Mouse (Mus musculus): ENCODE measurements around the gene Pcca.
A peak's percentile ranks its signal among the peaks of the same experiment; 100 is the strongest.

Pcca gene

DNA sequence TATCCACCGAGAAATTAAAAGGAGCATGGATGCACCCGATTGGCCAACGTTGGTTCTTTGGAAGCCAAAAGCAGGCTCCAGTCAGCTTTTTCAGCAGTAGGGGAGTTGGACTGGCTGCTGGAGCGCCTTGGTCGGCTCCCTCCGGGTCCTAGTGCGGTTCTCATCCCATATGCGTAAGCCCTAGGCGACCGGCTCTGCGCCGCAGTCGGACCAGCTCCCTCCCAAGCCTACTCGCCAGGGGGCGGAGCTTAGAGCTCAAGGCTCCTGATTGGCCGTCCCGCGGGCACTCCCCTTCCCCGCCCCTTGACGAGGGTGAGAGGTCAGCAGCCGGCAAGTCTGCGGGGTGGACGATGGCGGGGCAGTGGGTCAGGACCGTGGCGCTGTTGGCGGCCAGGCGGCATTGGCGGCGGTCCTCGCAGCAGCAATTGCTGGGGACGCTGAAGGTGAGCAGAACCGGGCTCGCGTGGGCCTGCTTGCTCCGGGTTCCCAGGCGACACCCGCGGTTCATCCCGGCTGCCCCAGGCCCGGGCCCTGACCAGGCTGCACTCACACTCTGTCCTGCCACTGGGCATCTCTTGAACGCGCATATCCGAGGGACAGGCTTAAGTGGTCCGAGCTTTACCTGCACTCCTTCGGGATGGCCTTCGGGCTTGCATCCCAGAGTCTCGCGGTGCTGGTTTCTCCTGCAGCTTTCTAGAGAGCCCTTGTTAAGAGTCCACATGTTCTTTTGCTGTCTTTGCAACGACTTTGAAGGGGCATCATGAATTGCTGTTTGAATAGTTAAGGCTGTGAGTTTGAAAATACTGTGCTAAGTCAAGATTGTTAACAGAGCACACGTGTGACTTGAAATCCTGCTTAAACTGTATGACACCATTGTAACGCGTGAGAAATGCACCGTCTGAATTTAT lies at the start of gene Pcca:
TSS of gene Pcca (plus strand) at position 308 of the 908 bp plus-strand sequence.
- peak; percentile 98 for DNase-seq (ENCODE audit: low read depth)

DNA sequence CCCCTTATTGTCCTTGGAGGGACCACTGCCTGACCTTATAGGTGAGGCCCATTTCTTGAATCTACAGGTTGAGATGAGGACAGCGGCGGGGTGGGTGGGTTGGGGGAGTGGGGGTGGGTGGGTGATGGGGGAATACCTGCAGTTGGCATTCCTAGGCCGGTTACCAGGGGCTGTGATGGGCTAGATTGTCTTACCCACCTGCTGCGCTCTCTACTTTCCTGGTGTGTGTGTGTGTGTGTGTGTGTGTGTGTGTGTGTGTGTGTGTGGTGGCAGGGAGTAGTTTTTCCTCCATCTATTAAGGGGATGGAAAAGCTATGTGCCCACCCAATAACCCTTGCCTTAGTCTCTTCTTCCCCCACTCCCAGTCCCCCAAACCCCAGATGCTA lies 49.7 kb upstream of the Pcca start:
- no peak for DNase-seq (ENCODE audit: low read depth)

DNA sequence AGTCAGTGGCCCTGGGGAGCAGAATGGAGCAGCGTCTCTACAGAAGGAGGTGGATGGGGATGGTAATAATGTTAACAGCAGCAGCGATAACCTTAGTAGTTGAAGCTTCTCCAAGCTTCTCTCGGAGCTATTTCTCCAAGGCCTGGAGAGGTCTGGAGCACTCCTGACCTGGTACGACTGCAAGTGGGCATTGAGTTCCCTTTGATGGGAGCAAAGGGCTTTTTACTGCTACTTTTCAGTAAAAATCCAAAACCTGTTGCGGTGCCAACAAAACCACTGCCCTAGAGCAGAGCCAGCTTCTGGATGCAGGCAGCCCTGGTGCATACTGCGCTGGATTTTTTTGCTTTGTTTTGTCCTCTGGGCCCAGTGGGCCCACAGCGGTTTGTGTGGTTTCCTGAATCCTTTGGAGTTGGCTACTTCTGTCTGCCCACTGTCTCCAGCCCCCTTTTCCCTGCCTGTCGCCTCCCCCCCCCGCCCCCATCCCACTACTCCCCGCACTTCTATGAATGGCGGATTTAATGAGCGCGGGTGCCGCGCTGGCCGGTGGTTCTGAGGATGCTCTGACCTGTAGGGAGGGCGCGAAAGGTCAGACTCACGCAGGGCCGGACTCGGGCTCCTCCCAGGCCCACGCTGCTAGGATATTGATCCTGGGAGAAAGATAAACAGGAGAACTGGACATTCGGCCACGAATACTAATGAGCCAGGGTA lies 49.1 kb upstream of the Pcca start:
- no peak for DNase-seq (ENCODE audit: low read depth)

DNA sequence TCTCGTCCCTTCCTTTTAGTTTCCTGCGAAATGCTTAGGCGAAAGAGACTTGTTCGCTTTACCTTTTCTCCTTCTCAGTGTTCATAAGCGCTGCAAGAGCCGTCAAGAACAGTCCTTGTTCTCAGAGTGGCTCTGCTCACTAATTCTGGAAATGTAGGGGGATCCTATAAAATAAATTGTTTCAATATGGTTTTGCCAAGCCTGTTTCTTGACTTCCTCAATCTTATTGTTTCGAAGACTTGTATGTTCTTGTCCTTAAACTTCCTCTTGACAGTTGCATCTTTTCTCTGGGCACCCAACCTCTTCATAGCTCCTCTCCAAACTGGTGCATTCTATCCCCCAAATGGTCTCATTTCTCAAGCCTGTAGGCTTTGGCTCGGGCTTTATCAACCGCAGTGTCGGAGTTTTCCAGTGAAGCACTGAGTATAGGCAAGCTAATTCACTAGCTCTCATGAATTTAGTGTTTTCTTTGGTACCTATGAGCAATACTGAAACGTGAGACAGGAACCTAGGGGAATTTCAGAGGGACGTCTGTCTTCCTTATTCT lies 48.4 kb upstream of the Pcca start:
- DNase-seq (ENCODE audit: low read depth), result no peak

DNA sequence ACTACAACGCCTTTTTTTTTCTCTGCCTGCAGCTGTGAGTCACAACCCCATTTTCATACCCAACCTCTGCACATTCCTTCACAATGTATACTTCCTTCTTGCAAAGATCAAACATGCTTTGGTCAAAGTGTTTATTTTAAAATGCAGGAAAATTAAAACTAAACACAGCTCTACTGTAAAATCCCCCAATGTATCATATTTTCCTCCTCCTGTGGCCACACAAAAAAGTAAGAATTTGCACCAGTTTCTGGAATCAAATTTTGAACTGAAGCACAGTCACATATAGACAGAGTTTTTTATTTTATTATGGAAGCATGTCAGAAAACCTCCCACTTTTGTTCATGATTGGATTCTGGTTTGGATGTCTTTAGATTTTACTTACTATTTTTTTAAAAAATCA lies 47.5 kb upstream of the Pcca start:
- DNase-seq (ENCODE audit: low read depth), result no peak

DNA sequence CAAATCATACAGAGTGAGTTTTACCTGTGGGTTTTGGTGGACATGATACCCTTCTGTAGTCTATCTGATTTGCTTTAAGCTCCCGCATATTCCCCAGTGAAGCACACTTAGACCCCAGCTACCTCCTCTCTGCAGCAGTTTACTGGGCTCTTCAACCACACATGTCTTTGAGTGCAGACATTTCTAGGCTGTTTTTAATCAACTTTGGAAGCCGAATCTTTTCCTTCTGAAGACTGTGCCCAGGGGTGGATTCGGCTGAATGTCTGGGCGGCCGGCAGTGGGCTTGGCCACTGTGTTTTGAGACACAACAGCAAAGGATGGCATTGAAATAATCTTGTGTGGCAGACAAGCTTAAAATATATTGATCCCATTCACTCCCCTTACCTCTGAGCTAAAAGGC lies 46.8 kb upstream of the Pcca start:
- no peak for DNase-seq (ENCODE audit: low read depth)

DNA sequence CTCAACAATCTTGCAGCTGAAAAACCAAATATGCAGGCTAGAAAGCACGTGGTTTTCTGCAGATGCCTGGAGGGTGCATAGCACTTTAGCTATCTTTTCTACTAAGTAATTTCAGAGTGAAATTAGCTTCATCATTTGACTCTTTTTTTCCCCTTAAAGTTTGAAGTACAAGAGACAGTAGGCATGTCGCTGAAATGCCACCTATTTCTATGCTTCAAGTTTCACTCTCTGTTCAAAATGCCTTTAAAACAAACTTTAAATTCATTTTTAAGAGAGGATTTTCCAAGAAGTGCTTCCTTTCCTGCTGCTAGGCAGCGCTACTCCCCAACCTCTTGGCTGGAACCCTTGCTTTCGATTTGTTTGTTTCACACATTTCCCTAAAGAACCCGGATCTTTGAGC lies 45.1 kb upstream of the Pcca start:
- DNase-seq (ENCODE audit: low read depth), result no peak

DNA sequence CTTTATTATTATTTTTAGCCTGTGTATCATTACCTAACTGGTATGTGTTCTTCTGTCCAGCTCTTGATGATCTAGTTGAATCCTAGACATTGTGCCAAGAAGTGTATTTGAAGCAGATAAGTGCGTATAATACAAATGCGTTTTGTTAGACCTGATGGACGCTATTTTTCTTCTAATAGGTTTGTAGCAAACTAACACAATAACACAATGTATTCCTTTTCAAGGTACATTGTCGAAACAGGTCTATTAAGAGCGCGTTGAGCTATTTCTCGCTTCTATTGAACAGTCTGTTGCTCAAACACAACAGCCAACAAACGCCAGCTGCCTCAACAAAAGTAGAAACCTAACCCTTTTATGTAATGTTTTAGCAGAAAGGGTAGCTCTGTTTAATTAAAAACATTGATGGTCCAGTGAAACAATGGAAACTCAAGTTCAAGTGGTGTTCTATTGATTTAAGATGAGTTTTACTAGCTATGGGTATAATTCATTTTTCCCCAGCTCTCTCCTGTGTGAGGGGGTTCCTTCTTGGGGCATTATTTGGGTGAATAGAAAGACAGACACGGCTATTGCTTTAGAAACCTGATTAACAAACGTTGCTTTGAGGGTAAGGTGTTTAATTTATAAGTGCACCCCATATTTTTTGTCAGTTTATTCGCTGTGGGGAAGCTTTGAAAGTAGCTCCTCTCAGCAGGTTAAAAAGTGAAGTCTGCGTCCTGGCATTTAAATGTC lies 44.3 kb upstream of the Pcca start:
- no peak for DNase-seq (ENCODE audit: low read depth)

DNA sequence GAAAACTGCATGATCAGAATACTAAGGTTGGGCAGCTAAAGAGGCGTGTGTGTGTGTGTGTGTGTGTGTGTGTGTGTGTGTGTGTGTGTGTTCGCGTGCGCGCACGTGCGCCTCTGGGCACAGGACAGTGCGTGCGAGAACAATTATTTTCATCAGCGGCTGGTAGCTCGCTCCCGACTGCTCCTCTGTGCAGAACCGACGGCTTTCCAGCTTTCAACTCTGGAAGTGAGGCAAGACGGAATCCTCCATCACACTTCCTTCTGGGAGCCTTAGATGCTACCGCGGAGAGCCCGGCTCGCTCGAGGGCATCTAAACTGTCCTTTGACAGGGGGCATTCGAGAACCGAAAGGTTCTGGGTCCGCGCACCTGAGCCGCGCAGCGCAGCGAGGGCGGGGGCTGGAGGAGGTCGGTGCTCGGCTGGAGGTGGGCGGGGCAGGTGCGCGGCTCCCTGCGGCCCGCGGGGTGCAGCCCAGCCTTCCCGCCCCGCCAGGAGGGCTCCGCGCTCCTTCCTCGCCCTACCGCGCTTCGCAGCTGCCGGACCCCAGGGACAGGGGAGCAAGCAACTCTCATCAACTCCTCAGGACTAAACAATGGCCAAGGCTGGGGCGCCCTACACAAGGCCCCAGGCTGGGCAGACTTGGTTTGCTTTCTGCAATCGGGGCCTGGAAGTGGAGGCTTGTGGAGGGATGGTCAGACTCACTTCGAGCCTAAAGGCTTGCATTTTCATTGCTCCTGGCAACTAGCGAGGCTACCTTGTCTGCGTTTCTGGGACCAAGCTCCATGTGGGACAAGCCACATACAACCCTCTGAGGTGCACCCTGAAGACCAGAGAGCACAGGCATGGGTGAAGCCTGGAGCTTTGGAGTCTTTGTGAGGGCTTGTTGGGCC lies 43.4 kb upstream of the Pcca start, which contains the start of gene Gm10837:
TSS of gene Gm10837 (plus strand) at position 146 of the 888 bp plus-strand sequence.
- no peak for DNase-seq (ENCODE audit: low read depth)

DNA sequence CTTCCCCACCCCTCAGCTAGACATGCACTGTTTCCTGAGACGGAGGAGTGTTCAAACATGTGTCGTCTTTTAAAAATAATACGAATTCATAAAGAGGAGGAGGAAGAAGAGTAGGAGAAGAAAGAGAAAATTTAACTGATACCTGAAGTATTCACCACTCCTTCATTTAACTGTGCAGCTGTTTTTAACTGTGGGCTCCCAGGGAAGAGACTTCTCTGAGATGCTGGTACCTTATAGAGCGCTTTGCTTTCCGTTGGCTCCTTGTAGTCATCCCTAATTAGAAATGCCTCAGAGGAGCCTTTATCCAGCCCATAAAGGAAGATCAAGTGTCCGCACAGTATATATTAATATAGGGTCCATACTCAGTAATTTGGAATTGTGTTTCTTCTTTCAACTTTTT lies 42.6 kb upstream of the Pcca start:
- DNase-seq (ENCODE audit: low read depth), result no peak

DNA sequence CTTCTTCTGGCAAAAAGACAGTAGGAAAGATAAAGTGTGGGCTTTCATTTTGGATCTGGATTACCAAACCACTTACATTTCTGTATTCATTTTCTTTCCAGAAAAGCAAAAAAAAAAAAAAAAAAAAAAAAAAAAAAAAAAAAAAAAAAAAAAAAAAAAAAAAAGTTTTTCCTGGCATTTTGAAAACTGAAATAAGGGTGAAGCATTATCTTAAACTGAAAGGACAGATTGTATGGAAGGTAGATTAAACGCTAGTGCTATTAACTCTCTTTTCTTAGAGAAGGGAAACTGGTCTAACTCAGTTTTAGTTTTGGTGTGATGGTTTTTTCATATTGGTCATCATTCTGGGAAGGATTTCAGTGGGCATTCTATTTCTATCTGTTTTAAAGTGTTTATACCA lies 42.1 kb upstream of the Pcca start:
- DNase-seq (ENCODE audit: low read depth), result no peak

DNA sequence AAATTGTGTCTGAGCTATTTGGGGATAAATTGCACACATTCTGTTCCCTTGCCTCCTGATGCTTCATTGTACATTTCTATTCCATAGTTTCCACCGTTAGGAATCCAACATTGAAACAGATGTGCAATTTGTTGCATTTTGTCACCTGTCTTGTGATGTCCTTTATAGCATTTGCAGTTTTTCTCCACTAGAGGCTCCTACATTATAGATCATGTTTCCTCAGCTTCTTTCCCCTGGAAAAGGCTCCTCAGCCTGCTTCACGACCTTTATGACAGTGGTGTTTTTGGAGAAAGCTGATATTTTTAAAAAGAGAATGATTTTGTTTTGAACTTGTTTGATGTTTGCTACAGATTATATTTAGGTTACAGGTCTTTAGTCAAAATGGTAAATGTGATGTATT lies 25.1 kb upstream of the Pcca start:
- DNase-seq (ENCODE audit: low read depth), result no peak

DNA sequence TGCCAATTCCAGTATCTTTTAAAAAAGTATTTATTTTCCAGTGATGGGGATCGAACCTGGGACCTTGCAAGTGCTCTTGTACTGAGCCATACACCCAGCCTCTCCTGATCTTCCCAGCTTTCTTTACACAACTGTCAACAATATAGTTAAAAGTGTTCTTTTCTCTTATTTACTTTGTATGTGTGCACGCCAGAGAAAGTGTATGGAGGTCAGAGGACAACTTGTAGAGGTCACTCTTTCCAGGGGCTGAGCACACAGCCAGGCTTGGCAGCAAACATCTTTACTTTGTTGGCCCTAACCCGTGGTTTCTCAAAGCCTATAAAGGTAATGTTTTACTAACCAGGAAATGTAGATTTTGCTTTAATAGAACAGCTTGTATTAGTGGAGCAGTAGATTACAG lies 22.6 kb upstream of the Pcca start:
- no peak for DNase-seq (ENCODE audit: low read depth)

DNA sequence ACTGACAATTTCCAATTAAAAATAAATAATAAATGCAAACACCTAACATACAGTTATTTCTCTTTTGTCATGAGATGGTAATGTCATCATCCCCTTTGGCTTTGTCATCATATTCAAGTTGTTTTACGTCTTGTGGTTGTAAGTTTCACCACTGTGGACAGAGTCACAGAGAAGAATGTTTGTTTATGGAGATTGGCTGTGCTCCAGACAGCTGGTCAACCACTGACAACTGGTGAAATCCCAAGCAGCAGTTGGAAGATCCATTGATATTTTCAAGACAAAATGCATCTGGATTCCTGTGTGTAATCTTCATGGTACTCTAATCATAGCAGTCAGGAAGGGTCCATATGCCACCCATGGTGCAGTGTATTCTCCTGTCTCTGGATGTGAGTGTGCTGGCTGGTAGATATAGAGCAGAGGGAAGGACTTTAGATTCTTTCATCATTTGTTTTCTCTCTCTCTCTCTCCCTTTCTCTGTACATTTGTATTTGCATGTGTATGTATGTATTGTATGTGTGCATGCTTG lies 20.6 kb upstream of the Pcca start:
- no peak for DNase-seq (ENCODE audit: low read depth)

DNA sequence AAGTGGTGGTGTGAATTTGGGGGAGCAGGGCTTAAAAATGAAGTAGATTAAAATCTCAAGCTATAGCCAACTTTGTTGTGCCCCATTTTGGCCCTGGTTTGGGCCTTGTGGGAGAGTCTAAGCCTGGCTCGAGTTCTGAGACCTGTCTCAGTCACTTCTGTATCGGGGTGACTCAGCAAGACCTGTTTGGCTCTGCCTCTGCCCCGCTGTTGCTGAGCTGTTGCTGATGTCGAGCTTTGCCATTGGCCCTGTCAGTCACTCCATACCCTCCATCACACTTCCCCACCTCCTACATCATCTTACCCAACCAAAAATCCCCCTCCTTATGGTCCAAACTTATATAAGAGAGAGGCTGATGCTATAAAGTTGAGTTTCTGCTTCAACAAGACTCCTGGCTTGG lies 5.6 kb upstream of the Pcca start:
- no peak for DNase-seq (ENCODE audit: low read depth)

DNA sequence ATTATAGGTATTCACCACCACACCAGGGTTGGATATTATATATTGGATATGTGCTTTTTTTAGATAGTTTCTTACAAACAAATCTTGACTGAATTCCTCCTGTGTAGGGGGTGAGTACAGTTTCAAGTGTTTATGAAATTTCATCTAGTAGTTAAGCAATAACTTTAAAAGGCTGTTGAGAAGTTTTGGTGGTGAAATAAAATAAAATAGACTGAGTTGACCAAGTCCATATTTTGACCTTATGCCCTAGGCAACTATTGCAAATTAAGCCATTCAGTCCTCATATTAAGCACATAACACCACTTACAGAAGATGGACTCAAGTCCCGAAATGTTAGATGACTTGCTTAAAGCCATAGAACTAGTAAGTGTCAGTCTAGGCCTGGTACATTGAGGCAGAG lies 1.9 kb downstream of the Pcca start:
- no peak for DNase-seq (ENCODE audit: low read depth)

DNA sequence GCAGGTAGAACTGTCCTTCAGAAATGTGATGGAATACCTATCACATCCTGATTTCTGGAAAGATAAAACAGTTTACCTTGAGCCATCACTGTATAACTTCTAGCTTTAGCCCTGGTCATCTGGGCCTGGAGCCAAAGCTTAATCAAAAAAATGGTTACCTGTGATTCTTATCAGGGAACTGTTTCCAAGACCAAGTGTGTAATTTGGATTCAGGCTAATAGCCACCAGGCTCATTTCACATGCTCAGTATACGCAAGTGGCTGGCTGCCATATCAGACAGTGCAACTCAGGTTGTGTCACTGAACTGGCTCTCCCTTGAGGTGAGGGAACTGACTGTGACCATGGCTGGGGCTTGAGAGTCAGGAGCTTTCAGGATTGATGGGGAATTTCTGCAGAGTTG lies 14.3 kb downstream of the Pcca start:
- DNase-seq (ENCODE audit: low read depth), result no peak

DNA sequence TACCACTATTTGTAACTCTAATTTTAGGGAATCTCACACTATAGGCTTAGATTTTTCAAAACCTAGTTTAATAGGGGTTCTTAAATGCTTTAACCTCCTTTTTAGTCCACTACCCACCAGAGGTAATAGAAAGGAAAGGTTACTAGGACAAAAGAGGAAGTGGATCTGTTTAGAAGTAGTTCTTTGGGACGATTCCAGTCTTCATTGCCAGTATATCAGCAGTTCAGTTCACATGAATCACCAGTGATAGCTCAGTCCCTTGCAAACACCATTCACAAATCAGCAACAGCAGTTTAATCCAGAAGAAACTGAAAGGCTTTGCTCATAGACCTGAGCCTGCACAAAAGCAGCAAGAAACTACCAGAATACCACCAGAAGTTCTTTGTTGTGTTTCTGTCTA lies 14.8 kb downstream of the Pcca start:
- DNase-seq (ENCODE audit: low read depth), result no peak

DNA sequence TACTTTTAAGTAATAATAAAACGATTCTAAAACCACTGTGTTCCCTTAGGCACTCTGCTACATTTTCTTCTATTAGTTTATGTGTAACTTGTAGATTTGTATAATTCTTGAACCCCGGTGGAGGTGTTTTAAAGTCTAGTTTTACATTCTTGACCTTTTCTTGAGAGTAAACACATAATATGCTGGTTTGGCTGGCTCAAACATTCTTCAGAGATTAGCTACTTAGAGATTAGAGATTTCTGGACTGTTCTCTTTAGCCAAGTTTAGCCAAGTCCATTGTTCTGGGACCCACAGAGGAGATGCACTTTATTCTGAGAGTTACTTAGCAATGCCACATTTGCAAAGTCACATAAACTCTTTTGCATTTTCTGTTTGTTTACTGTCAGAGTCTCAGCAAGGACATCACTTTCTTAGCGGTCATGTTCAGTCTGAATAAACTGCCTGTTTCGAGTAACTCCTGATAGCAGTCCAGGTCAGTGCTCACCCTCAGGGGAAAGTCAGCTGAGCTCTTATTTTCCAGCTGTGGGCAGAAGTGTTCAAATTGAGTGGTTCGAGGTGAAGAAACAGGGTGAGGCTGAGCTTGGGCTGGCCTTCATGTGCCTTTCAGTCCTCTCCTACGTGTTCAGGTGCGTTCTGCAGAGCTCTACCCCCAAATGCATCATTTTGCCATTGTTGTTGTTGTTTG lies 18.8 kb downstream of the Pcca start:
- DNase-seq (ENCODE audit: low read depth), result no peak

DNA sequence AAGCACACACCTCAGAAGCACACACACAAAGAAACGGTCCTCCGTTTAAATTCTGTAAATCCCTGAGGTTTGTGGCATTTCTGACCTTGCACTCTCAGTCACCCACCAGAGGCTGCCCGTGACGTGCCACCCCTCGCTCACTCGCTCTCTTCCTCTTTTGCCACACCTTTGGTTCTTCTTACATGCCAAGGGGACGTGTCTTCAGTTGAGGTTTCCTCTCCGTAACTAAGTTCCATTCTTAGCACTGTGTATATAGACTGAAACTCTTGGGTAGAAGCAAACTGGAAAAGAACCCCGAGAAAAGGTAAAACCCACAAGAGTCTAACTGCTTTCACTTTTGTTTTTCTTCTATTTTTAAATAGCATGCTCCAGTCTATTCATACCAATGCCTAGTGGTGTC lies 23.2 kb downstream of the Pcca start:
- no peak for DNase-seq (ENCODE audit: low read depth)

Measured in fibroblast of lung, adult 2 months (primary cell).